Mouse (Mus musculus): Measurements from ENCODE around the gene Cmss1. TPM values are rescaled to one million over a fixed set of nuclear protein-coding genes. Genes with fewer than 3 reads are reported as not detected.

Cmss1 gene
- 17.1 and 20.6 TPM in 2 replicates for total RNA-seq (2021)
- long read RNA-seq, experiment 1, transcript Cmss1-203 (2 exons, 529 nt), result major isoform, 7 of 17 reads
- long read RNA-seq, experiment 1, partial matches to known transcripts, result 0 of 17 reads
- long read RNA-seq, experiment 1, other reads (novel, unspliced or antisense), result 10 of 17 reads
- long read RNA-seq, experiment 2, transcript Cmss1-203 (2 exons, 529 nt), result major isoform, 9 of 22 reads
- long read RNA-seq, experiment 2, partial matches to known transcripts, result 1 of 22 reads
- long read RNA-seq, experiment 2, other reads (novel, unspliced or antisense), result 12 of 22 reads

DNA sequence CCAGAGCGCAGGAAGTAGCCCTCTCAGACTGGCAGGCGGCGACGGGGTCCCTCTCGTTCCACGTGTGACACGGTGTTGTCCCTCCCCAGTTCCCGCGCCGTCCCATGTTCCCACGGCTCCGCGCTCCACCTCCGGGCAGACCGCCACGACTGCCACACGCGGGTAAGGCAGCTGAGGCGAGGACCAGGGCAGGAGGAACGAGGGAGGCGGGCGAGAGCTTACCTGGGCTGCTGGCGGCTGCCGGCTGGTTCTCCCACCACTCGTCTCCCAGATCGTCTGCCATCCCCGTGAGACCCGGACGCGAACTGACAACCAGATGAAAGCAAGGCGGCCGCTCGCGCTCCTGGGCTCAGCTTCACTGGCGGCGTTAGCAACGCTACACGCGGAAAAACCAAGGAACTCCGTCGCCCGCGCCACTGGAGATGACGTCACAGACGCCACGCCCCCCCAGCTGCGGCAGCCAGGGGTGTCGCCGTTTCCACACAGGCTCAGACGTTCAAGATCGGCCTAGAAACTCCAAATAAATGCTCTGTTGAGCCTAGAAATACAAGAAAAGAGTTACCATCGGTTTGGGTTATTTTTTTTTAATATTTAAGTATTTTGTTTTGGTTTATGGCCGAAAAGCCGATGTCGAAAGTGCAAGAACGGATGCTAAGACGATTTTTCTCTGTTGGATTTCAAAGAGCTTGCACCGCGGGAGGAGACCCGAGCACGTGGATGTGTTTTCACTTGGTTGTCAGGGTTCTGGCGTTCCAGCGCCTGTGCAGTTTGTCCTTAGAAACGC, at the start of gene Cmss1:
Gene Cmss1, minus strand, starts transcription at position 421 of the 784 bp plus-strand sequence.
- DNase-seq, result peak; percentile 93

DNA sequence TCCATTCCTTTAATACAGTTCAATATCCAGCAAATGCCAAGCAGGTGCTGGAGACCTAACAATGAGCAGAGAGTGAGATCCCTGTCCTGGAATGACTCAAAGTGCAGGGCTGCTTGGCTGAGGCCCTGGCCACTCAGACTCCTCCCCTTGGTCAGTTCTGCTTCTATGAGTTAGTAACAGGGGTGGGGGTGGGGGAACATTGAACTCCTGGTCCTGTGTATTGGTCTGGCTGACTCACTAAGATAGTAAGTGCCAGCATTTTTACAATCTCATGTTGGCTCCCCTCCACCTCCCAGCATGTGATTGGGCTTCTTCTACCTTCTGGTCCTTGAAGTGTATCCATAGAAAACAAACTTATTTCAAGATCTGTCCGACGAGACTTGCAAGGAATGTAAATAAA, 43.2 kb upstream of the Cmss1 start:
- peak; percentile 47 for DNase-seq

DNA sequence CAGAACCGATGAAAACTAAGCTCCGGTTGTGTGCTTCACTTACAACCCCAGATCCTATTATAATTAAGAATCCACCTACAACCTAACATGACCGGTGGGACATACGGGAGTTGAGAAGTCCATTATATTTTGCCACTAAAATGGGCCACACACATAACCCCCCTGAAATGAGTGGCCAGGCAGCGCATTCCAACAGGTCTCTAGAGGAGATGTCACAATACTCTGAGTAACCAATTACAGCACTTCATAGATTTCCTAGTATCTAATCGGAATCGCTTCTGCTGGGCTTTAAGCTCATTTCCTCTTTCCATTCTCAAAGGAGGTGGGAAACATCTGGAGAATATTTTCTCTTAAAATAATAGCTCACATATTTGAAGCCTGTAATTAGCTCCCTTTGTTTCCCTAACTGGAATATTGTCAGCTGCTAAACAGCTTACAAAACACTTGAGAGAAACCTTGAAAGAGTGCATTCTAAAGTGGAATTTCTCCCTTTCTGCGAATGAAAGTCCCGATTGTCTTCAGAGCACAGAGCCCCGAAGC, 34.8 kb upstream of the Cmss1 start:
- DNase-seq, result no peak

DNA sequence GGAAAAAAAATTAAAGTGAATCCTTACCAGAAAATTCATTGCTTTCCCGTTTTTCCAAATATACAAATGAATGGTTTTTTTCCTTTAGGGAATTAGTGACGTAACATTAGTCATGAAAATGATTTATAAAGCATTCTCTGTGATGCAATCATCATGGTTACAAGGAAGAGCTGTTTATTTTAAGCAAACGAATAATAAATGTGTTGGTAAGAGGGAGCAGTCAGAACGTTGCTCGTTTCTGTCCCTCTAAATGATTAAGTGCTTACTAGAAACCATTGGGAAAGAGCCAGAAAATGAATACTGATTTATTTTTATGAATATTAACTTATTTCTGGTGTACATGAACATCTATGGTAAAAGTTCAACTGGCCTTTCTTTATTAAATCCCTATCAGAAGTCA, 28.1 kb upstream of the Cmss1 start:
- no peak for DNase-seq

DNA sequence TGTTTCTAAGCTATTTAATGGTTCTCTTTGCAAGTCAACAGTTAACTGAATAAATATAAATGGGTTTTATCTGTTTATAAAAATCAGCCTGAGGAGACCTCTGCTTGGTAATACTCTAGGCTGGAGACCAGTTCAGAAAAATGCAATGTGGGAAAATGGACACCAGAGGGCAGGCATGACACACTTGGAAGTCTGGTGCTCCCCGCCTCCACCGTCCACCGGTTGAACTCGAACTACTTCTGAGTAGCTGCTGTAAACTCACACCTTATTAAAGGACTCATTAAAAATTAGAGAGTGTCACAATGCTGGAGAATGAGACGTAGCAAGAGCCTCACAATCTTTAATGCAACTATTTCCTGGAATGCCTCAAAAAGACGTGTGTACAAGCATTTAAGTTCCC, 27.5 kb upstream of the Cmss1 start:
- DNase-seq, result peak; percentile 85

DNA sequence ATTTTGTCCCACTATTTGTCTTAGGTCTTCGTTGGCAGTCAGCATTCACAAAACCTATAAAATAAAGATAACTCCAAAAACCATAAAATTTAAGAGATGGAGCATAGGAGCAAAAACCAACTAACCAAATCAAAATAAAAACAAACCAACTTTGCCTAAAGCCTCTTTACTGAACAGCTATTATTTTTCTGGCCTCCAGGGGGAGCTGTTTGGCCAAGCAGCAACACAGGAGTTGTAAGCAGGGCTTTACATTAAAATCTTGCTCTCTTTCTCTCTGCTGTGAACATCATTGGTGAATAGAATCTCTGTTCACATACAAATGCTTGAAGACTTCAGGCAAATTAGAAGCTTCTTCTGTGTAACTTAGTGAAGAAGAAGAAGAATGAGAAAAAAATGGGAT, 5.1 kb upstream of the Cmss1 start:
- peak; percentile 56 for DNase-seq

DNA sequence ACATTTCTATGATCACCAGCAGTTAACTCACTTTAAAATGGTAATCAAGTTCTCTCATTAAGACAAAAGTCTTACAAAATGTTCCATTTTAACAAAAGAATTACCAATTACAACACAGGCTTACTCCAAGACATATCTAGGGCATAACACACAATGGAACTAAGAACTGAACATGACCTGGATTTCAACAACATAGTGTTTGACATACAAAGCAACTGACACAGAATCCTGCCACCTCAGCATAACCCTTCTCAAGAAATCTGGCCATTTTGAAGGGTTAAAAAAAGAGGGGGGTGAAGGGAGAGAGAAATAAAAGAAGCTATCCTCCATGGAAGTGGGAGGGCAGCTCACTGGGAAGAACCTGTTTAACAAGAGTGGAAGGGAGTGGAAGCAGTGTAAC, 5.6 kb downstream of the Cmss1 start:
- no peak for DNase-seq

DNA sequence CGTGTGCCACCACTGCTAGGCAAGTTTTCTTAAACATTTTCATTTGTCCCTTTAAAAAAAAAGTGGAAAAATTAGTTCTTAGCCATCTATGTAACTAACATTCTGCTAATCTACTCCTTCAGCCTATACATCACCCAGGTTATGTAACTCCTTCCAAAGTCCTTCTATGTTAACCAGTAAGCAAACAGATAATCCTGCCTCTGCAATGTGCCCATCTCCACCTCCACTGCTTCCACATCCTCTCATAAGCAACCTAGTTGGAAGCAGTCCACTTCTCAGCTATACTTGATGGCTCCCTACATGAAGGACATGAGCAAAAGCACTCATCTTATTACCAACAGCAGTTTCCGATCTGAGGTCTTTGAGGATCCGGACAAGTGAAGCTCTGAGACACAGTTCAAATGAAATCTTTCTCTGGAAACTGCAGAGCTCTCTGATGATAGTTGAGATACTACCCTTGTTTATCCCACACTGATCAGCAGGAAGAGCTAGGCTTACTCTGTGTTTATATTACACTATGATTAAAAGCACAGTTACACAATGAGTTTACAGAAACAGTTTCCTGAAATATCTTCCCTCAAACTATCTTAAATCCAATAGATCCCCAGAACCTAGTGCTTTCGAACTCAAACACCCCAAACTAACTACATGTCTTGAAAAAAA, 9.2 kb downstream of the Cmss1 start:
- DNase-seq, result no peak

DNA sequence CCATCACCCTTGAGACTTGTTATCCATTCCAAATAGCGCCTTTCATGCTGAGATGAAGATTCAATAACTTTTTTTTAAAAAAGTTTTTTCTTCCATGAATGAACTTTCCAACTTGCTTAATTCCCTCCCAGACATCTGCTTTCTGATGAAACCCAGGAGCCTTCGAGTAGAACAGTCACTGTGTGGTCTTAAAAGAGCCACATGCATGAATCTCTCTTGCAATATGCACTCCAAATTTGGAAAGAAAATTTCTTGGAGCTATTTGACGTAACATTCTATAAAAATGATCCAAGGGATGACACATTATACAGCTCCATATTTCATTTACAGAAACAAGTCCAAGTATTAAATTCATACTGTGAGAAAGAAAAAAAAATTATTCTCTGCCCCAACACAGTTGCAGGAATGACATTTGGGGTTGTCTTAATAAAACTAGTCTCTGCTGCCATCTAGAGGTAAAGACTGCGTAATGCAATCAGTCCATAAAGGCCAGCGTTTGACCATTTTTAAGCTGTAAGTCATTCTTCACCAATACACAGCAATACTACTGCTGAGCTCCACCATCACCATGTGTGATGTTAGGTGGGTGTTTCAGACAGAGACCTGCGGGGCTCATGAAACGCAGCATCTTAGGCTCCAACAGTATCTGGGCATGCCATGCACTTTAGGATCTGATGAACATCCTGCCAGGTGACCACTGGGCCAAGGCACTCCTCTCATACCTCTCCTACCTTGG, 13.1 kb downstream of the Cmss1 start:
- DNase-seq, result peak; percentile 25

DNA sequence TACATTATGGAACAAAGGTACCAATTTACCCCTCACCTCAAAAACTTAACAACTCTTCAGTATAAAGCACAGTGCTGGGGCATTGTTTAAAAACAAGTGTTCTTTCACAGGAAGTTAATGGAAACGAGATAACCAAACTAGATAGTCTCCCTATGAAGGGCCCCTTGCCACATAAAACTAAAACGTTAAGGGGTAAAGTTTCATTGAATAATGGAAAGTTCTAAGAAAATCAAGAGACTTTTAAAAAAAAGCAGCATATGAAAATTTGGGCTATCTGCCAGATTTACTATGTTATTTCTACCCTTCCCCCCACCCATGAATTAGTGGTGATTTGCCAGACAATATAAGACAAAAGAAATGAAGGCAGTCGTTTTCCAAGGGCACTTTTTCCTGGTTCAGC, 21.5 kb downstream of the Cmss1 start:
- DNase-seq, result no peak

DNA sequence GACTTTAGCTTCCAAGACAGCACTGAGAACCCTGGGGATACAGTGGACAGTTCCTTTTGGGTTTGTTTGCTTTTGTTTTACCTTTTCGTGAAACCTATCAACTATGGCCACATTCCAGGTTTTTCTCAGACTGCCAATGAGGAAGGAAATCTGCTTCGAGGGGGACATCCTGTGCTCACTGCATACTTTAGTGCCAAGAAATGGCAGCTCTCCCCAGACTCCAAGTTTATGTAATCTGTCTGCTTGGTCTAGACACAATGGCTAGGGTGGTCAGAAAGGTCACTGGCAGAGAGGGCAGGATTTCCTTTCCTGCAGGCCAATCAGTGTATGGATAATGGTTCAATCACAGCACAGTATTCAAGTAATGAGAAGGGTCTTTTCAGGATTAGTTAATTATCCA, 24.7 kb downstream of the Cmss1 start:
- peak; percentile 15 for DNase-seq

DNA sequence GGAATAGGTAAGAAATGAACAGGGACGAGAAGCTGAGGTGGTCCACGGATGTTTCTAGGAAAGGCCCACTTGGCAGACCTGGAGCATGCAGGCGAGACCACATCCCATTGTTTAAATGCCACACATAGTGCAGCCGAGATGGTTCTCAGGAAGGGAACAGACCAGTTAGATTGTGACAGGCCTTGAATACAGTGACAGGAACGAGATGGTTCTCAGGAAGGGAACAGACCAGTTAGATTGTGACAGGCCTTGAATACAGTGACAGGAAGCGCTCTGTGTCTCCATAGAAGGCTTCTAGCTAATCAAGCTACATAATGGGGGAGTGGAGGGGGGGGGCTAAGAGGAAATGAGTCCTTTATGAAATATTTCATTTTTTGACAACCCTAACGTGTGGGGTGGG, 26.6 kb downstream of the Cmss1 start:
- no peak for DNase-seq

DNA sequence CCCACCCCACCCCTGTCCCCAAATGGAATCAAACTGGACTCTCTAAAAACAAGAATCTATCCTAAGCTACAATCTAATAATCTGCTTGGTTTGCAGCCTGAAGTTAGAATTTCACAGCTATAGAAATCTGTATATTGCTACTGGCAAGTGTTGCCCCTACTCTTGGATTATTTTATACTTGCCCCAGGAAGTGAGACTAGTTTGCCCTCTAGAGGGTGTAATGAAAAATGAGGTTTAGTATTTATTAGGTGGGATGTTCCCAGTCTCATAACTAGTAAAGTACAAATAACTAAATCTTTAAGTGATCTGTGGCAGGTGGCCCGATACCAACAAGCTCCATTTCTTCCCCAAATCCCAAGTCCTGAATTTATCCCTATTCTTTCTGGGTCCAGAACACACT, 29.1 kb downstream of the Cmss1 start:
- DNase-seq, result no peak

DNA sequence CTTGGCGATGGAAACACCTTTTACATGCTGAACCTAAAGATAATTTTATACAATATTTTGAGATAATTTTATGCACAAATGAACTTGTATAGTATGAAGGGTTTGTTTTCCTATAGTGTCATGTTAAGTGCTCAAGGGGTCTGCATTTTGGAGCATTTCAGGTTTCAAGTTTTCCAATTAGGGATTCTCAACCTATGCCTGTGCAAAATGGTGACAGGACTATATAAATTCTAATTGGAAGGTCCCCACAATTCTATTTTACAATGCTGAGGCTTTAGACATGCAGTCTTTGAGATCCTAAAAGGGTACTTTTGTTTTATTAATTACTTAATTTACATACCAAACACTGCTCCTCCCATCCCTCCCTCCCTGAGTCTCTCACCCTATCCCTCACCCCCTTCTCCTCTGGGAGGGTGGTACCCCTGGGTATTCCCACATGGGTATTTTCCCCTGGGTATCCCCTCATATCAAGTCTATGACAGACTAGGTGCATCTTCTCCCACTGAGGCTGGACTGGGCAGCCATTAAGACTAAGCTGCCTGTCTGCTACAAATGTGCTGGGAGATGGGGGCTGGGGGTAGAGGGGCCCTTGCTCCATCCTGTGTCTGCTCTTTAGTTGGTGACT, 30.8 kb downstream of the Cmss1 start:
- no peak for DNase-seq

DNA sequence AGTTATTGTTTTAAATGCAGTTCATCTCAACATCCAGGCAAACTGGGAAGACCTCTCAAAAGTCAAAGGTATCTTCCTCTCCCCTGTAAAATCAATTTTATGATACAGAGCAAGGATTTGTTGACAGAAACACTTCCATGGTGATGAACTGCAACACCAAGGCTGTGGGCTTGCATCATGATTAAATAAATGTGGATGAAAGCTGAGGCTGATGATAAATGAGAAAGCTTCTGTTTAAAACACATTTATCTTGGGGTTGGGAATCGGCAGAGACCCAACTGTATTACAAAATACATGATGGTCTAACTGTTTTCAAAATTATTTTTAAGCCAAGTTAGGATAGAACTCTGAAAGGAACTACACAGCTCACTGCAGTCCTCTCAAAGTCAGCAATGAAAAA, 32.8 kb downstream of the Cmss1 start:
- DNase-seq, result no peak

DNA sequence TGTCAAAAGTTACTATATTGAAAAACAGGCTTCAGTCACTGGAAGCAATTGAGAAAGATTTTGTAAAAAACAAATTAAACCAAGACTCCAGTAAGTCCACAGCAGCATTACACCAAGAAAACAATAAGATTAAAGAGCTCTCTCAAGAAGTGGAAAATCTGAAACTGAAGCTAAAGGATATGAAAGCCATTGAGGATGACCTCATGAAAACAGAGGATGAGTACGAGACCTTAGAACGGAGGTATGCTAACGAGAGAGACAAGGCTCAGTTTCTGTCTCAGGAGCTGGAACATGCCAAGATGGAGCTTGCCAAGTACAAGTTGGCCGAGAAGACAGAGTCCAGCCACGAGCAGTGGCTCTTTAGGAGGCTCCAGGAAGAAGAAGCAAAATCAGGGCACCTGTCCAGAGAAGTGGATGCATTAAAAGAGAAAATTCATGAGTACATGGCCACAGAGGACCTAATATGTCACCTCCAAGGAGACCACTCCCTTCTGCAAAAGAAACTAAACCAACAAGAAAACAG, 35.8 kb downstream of the Cmss1 start:
- DNase-seq, result peak; percentile 13

DNA sequence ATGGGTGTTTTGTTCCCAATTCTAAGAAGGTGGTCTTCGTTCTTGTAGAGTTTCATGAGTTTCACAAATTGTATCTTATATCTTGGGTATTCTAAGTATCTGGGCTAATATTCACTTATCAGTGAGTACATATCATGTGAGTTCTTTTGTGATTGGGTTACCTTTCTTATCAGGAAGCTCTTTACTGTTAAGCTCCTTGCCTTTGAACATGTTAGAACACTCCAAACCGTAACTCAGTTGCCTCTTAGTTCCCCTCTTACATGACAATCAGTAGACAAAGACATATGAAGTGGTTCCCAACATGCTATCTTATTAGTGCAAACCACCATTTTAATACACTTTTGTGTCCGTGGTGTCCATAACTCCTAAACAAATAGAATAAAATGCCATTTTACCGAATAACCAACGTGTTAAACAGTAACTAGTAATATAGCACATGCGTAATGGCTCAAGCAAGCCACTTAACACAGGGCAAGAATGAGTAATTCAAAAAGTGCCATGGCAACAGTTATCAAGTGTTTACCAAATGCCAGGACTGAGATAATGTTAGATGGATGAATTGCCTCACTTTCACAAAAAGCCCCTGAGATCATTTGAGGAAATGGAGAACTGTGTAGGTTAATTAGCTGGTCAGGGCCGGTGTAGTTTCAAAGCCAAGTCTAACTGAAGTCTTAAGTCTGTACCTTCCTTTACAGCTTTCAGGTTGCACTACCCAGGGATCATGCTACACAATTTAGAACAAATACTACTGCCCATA, 37.8 kb downstream of the Cmss1 start:
- no peak for DNase-seq

DNA sequence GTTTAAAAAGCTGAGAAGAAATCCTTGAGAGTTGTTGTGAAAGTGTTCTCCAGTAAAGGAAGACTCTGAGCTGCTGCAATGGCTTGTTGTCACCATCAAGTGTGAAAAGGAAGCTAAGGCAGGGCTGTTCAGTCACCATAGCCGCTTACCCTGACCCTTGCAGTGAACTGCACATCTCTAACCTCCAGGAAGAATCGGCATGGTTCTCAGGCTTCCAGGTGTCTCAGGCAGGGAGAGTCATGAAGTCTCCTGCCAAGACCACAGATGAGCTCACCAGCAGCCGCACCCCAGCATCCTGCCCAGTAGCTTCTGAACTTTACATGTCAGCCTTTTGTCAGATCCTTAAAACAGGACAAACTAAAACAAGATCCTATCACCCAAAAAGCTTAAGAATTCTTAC, 40.4 kb downstream of the Cmss1 start:
- DNase-seq, result no peak

DNA sequence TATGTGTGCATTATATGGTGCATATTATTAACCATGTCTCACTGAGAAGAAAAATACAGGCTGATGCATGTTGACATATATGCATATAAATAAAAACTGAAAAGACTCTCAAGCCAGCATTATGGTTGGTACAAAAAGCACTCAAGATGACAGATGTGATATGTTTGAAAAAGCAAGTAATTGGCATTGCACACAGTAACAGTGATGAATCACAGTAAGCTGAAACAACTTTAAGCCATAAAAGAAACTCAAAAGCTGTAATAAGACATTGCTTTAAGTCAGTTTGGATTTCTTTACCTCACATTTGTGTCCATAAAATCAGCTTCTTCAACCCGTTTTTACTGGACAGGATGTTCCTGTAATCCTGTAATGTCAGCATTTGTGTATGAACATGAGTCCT, 41.9 kb downstream of the Cmss1 start:
- DNase-seq, result no peak

DNA sequence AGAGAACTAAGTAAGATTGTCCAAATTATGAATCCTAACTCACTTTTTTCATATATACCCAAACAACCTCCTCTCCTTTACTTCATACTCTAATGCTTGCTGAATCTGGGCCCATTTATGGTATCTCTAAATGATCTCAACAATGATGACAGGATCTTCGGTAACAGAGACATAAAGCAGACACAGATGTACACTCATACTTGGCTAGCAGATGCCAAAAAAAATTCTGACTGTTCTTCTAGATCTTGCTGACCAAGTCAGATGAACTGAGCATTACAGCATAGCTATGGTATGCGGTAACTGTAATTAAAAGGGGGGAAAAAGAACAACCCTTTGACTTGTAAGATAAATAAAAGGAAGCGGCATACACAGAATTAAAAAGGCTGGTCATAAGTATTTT, 43.2 kb downstream of the Cmss1 start:
- no peak for DNase-seq

DNA sequence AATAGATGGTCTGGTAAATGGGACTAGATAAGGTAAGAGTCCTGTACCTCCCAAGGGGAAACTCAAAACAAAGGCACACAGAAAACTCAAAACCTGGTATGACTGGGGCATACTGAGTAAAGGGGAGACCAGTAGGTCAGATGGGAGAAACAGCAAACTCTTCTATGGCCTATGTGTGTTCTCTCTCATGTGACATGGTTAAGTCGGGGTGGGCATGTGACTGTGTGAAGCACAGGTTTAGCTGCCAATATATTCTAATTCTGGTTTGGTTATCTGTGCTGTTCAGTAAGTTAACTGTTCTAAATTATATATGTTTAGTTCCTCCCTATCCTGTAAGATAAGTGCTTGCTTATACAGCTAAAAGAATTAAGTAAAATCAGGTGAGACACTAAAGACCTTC, 46.5 kb downstream of the Cmss1 start:
- no peak for DNase-seq
